Mouse (Mus musculus) cerebellum, adult 2 months (tissue): ENCODE measurements around the gene Snx3.

ENCODE experiments used
- CTCF ChIP-seq: fragments of 200-500 bp; IDR thresholded peaks from 2 replicates; pipeline ENCODE4 v1.5.1; 2011; ENCODE audit warnings: low read depth, mild to moderate bottlenecking, control low read depth, low read length, moderate library complexity, borderline replicate concordance; ENCODE audit not compliant: insufficient read depth
- POLR2A ChIP-seq: fragments of 200-500 bp; IDR thresholded peaks from 2 replicates; pipeline ENCODE4 v1.6.1; 2011; ENCODE audit warnings: low read length, control low read depth, borderline replicate concordance; ENCODE audit not compliant: insufficient read depth

DNA sequence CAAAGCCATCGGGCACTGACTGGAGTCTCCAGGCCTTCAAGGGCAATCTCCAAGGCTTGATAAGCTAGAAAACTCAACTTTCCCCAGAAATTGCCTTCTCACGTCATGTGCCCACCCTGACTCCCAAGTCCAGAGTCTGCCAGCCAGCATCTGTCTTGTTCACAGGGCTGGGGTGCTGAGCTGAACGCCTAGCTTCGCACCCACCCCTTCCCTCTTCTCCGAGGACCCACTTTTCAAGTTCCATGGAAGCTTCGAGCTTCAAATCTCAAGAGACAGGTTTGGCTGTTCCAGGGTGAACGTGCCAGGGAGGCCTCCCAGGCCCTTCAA lies 79.1 kb downstream of the Snx3 start:
- TF ChIP-seq POLR2A: no peak
- no peak for TF ChIP-seq CTCF
